Mouse (Mus musculus) gastrocnemius, postnatal 36 days (tissue): ENCODE measurements around the gene Mylip. TPM values are rescaled to one million over a fixed set of nuclear protein-coding genes. Genes with fewer than 3 reads are reported as not detected.

Source experiments
- DNase-seq, 2 experiments: peaks; one replicate each; pipeline ENCODE4 v3.0.0; 2022
- intact Hi-C: fragments of 180-260 bp; cut with DNase I; formaldehyde crosslinking; loops from one replicate; pipeline ENCODE4 v1.15.1; 2025
- total RNA-seq, 2 experiments: library from RNA; stranded (reverse); gene quantifications; 2 replicates each; pipeline ENCODE4 v1.2.3; 2021

The Mylip gene
- total RNA-seq, 2 experiments from 2014 or later: 9.9 to 10.9 TPM

GRCm38 (mm10) chr13:45422251-45422650, 32.7 kb downstream of the Mylip start:
- intact Hi-C loops: no loop called here
- DNase-seq: no peak

GRCm38 (mm10) chr13:45422709-45423108, 33.2 kb downstream of the Mylip start:
- intact Hi-C loops: no loop called here
- DNase-seq: no peak

- DNase-seq: no peak
- intact Hi-C loops: no loop called here
Observed at GRCm38 (mm10) chr13:45423905-45424304, 34.4 kb downstream of the Mylip start.

DNA sequence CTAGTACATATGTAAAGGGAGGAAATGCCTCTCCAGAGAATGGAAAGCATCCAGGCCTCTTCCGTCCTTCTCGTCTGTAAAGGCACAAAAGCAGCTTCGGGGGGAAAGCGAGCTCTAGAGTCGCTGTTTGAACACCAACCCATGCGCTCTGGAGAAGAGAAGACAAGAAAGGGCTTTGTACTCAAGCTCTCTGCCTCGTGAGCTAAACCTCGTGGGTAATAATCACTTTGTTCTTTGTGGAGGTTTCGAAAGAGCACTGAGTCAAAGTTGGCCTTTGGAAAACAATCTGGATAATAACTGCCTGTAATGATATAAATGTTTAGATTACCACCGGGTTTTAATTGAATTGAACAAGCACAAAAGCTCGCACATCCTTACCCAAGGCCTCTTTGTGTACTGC, 39.7 kb downstream of the Mylip start:
- DNase-seq: no peak
- intact Hi-C loops: no loop called here

DNA sequence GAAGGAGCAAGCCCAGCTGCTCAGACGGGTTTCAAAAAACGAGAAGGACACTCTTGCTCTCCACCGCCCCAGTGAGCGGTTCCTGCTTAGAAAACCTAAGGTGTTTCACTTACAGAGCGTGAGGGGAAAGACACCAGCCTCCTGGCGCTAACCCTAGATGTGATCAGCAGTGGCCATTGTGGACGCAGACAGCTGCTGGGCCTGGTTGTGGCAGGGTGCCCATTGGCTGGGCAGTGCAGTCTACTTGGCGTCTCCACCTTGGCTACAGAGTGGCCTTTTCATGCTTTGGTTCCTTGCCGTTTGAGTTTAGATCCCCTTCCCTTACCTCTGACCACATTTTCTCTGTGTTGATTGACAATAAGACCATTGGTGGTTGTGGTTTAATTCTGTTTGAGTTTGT, 47.6 kb downstream of the Mylip start:
- DNase-seq: peak; percentile 30 to 38
- intact Hi-C loops: no loop called here

DNA sequence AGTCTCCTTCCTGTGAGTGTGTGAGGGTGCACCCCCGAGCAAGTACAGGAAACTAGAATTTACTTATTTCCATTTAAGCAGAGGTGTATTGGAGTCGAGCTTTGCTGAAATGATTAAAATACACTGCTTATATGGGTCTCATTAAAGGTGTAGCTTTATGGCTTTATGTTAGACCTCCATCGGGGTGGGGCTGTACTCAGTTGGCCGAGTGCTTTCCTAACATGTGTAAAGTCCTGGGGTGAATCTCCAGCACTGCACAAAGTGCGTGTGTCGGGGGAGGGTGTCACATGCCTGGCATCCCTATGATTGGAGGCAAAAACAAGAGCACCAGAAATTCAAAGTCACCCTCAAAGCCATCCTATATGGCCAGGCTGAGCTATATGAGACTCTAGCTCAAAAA, 49.3 kb downstream of the Mylip start:
- DNase-seq: no peak
- intact Hi-C loops: no loop called here

DNA sequence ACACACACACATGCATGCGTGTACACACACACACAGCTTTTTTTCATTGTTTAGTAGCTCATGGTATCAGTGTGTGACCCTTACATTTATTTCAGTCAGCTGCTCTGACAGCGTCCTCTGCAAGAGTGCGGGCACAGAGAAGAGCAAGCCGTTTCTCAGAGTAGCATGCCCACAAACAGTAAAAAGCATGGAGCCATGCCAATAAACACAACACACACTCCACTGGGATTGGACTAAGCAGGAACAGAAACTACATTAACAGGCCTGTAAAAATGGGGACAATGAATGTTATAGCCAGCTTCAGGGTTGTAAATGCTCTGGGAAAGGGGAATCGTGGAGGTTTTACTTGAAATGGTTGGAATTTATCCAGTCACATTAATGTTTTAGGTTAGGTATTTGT, 50.7 kb downstream of the Mylip start:
- intact Hi-C loops: loop anchor here (5.0 to 10.0 kb wide), 2 partner anchors 218 to 265 kb away; no protein-coding TSS in a partner anchor
- no peak for DNase-seq

GRCm38 (mm10) chr13:45442451-45442850, 52.9 kb downstream of the Mylip start:
- intact Hi-C loops: loop anchor here (2.0 to 10.0 kb wide), 4 partner anchors 34 to 412 kb away; no protein-coding TSS in a partner anchor

GRCm38 (mm10) chr13:45442918-45443535, 53.5 kb downstream of the Mylip start:
- DNase-seq: peak in 1 of 2 experiments; percentile 18
- intact Hi-C loops: loop anchor here (2.0 to 10.0 kb wide), 4 partner anchors 34 to 412 kb away; no protein-coding TSS in a partner anchor

More at GRCm38 (mm10) chr13:45442451-45442850, 52.9 kb downstream of the Mylip start:
- DNase-seq: no peak

- intact Hi-C loops: loop anchor here (5.0 to 10.0 kb wide), 2 partner anchors 222 to 269 kb away; no protein-coding TSS in a partner anchor
- no peak for DNase-seq
Observed at GRCm38 (mm10) chr13:45444220-45444619, 54.7 kb downstream of the Mylip start.

DNA sequence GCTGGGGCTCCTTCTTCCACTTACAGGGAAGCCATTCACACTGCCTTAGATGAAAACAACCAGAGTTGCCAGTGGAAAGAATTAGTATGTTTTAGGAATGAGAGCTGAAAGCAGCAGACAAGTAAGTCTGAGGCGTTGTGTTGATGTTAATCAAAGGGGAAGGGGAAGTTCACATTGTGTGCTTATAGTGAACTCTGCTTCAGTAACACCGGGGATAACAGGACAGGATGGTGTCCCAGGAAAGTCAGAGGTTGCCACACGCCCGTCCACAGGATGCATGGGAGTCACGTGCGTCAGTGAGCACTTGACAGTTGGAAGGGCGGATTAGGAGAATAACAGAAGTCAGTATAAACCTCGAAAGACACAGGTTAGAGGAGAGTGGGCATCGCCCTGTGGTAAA, 55.1 kb downstream of the Mylip start:
- intact Hi-C loops: loop anchor here (5.0 to 10.0 kb wide), 2 partner anchors 222 to 270 kb away; no protein-coding TSS in a partner anchor
- no peak for DNase-seq

GRCm38 (mm10) chr13:45446636-45447035, 57.1 kb downstream of the Mylip start:
- no peak for DNase-seq
- intact Hi-C loops: loop anchor here (10.0 kb wide), 1 partner anchor 272 kb away; no protein-coding TSS in a partner anchor

DNA sequence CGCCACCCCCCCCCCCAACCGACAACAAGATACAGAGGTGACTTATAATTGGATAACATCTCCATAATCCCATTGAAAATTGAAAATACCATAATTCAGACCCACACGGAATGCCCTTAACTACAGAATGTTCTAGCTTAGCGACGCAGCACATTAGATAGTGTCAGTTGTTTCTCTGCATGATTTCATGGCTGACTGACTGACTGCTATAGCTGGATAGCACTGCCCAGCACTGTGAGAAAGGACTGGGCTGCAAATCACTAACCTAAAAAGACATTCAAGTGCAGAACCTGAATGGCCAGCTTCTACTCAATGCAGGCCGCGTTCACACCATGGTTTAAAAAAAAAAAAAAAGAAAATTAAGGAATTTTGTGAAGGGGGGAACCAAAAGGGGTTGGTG, 62.9 kb downstream of the Mylip start:
- no peak for DNase-seq
- intact Hi-C loops: no loop called here

- intact Hi-C loops: no loop called here
- DNase-seq: no peak
Observed at GRCm38 (mm10) chr13:45453033-45453432, 63.5 kb downstream of the Mylip start.

GRCm38 (mm10) chr13:45454044-45454443, 64.5 kb downstream of the Mylip start:
- no peak for DNase-seq
- intact Hi-C loops: no loop called here

- DNase-seq: no peak
- intact Hi-C loops: no loop called here
Observed at GRCm38 (mm10) chr13:45454641-45455040, 65.1 kb downstream of the Mylip start.

DNA sequence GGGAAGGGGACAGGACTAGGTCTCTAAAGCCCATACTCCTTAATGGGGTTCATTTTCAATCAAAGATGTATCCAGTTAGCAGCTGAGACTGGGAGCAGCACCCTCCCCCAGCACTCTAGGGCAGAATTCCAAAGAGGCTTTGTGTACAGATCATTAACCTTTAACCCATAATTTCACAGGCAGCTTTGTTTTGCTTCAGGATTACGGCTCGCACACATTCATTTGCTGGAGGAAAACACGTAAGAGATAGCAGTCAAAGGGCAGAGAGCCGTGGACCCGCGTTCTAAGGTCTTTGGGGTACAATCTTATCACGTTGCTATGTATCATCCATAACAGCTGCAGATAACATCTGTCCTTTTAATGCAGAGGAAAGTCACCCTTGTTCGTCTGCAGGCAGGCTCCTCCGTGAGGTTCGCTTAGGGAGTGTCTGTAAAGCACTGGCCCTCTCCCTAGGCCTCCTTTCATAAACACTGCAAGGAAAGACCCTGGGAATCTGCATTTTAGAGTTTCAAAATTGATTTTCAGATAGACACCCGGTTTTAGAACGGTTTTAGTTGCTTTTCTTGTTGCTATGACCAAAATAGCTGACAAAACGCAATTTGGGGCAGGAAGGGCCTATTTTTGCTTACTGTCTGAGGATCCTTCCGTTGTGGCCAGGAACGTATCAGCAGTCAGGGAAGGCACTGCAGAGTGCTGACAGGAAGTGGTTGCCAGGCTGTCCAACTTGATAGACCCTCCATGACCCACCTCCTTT, 65.7 kb downstream of the Mylip start:
- intact Hi-C loops: no loop called here

DNA sequence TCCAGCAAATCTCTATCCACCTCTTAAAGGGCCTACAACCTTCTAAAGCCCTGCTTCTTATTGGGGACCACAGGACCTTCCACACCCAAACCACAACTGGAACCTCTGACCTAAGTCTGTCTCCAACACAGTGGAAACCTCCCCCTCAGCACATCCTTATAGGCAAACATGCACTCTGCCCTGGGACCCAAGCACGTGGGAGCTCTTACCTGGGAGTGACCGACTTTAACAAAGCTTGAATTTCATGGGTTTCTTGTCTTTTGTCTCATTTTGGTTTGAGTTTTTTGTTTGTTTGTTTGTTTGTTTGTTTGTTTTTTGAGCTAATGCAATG, 66.3 kb downstream of the Mylip start:
- intact Hi-C loops: no loop called here
- no peak for DNase-seq

More for the DNA sequence above, 65.7 kb downstream of the Mylip start:
- DNase-seq: peak in 1 of 2 experiments; percentile 25

DNA sequence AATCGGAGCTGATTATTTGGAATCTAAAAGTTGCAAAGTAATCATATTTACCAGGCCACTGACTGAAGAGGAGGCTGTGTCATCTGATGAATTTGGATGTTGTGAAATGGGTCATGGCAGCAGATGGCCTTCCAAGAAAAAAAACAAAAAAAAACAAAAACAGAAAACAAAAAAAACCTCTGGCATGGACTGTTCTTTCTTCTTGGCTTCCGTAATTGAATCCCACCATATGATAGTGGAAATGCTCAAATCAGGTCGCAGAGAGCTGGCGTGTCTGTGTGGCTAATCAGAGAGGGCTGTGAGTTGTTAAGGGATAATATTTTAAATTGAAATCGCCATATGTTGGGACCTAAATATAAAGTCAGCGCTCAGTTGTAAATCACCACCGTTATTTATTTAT, 67.9 kb downstream of the Mylip start:
- DNase-seq: no peak
- intact Hi-C loops: no loop called here

GRCm38 (mm10) chr13:45460177-45460576, 70.6 kb downstream of the Mylip start:
- no peak for DNase-seq
- intact Hi-C loops: no loop called here

DNA sequence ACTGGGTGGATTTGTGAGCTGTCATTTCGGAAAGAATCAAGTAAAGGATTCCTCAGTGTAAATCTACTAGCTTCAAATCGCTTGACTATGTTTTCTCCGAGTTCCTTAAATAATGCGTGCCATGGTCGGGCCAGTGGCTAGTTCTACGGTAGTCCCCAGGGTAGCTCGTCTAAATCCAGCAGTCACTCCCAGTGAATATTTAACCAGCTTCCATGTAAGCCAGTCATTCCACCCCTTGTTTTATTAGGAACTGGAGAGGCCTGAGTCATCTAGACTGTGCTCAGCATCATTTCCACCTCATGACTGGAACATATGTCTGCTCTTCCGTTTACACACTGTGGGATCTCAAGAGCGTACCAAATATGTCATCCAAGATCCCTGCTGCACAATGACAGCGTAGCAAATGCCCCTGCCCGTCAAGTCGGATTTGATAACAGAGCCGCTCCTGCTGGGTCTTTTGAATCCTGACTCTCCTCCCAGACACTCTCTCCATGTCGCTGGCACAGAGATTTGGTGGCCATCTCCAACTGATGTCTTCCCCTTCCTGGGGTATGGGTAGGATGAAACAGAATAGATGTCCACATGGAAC, 71.9 kb downstream of the Mylip start:
- no peak for DNase-seq
- intact Hi-C loops: no loop called here
